Mouse (Mus musculus): ENCODE data around the gene Pfdn6. TPM values are rescaled to one million over a fixed set of nuclear protein-coding genes. Genes with fewer than 3 reads are reported as not detected.
A peak's percentile ranks its signal among the peaks of the same experiment; 100 is the strongest.
"Not testable (repeated sequence)": the region's sequence is repeated elsewhere in the genome, so short reads cannot be mapped to it uniquely, and the experiment has no call there.

Gene Pfdn6
- polyA plus RNA-seq, 1 experiment: 58.7 TPM

- H3K27me3 ChIP-seq (ENCODE audit: control insufficient read depth, insufficient read depth, low read length): no peaks in the 10 kb centered on the region
- no peak overlapping the region for H3K4me3 ChIP-seq (ENCODE audit: control insufficient read depth, low read depth, low read length)
- H3K4me1 ChIP-seq (ENCODE audit: control insufficient read depth, insufficient read depth, low read length): peaks cover 3% of the 10 kb centered on the region
- H3K27ac ChIP-seq (ENCODE audit: control insufficient read depth, insufficient read depth, low read depth, low read length): no peak overlapping the region
- no peak for TF ChIP-seq POLR2A (IDR thresholded peaks at IDR 0.05; ENCODE audit: control insufficient read depth, low read depth, low read length)
- no peak for TF ChIP-seq CTCF (IDR thresholded peaks at IDR 0.05; ENCODE audit: control insufficient read depth, insufficient read depth, insufficient replicate concordance, low read depth, low read length)
- H3K36me3 ChIP-seq (ENCODE audit: control insufficient read depth, insufficient read depth, low read length): no peaks in the 10 kb centered on the region
These were observed 48.8 kb downstream of the Pfdn6 start for GRCm38 (mm10) chr17:33891357-33891756.

GRCm38 (mm10) chr17:33890533-33891059 is 49.5 kb downstream of the Pfdn6 start, which contains the start of gene Kifc1:
Gene Kifc1 (minus strand): TSS chr17:33890661.
- Histone ChIP-seq H3K27me3 (ENCODE audit: control insufficient read depth, insufficient read depth, low read length) (no peaks in the 10 kb centered on the region), H3K4me1 (ENCODE audit: control insufficient read depth, insufficient read depth, low read length) (peaks cover 3% of the 10 kb centered on the region), H3K36me3 (ENCODE audit: control insufficient read depth, insufficient read depth, low read length) (no peaks in the 10 kb centered on the region), H3K27ac (ENCODE audit: control insufficient read depth, insufficient read depth, low read depth, low read length) (peak within 1 kb of the TSS; percentile 46), H3K4me3 (ENCODE audit: control insufficient read depth, low read depth, low read length) (peak within 1 kb of the TSS; percentile 87)
- TF ChIP-seq CTCF (IDR thresholded peaks at IDR 0.05; ENCODE audit: control insufficient read depth, insufficient read depth, insufficient replicate concordance, low read depth, low read length) (peak; percentile 100), POLR2A (IDR thresholded peaks at IDR 0.05; ENCODE audit: control insufficient read depth, low read depth, low read length) (peak; percentile 9; the same call in 1 of the 2 replicates)

DNA sequence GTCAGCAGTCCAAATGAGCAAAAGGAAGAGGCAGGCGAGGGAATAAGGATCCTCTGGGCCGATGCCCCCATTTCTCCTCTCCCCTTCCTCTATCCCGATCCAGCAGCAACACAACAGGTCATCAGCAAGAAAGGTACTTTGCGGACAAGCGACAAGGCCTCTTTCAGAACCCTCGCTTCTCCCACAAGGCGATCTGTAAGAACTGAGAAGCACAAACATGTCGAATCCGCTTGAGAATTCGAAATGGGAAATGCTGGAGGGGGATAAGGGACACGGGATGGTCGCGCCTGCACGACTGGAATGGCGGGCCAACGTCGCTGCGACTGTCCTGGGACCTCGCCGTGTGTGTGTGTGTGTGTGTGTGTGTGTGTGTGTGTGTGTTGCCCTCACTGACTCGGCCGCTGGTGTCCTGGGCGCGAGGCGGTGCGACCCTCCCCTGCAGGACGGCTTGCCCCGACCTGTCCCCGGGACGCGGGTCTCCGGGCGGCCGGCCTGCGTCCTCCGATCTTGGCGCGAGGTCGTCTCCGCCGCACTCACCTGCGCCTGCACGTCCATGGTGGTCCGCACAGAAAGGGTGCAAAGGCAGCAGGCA is 50.1 kb downstream of the Pfdn6 start:
- peak overlapping the region; percentile 46 for H3K27ac ChIP-seq (ENCODE audit: control insufficient read depth, insufficient read depth, low read depth, low read length)
- H3K4me1 ChIP-seq (ENCODE audit: control insufficient read depth, insufficient read depth, low read length); H3K27me3 ChIP-seq (ENCODE audit: control insufficient read depth, insufficient read depth, low read length); H3K36me3 ChIP-seq (ENCODE audit: control insufficient read depth, insufficient read depth, low read length): not testable (repeated sequence)
- H3K4me3 ChIP-seq (ENCODE audit: control insufficient read depth, low read depth, low read length): peak overlapping the region; percentile 87

Other genes starting within 250 kb of the Pfdn6 start
- 92.4 and 96.3 TPM in 2 replicates for gene March2, start 221.7 kb downstream of the Pfdn6 start, polyA plus RNA-seq (2012; rRNA removed)
- 184 and 196 TPM in 2 replicates for gene Rab11b, start 179.8 kb downstream of the Pfdn6 start, polyA plus RNA-seq (2012; rRNA removed)
- 3.3 and 4.3 TPM in 2 replicates for gene Angptl4, start 158.5 kb downstream of the Pfdn6 start, polyA plus RNA-seq (2012; rRNA removed)
- 146 and 156 TPM in 2 replicates for gene Kank3, start 129.8 kb downstream of the Pfdn6 start, polyA plus RNA-seq (2012; rRNA removed)
- gene Rps28, start 115.8 kb downstream of the Pfdn6 start, polyA plus RNA-seq (2012; rRNA removed): 716 and 819 TPM in 2 replicates
- 601 and 663 TPM in 2 replicates for gene Ndufa7, start 115.8 kb downstream of the Pfdn6 start, polyA plus RNA-seq (2012; rRNA removed)
- 264 and 291 TPM in 2 replicates for gene Cd320, start 97.3 kb downstream of the Pfdn6 start, polyA plus RNA-seq (2012; rRNA removed)
- not detected in 2 replicates for gene Gm7029, start 66.5 kb downstream of the Pfdn6 start, polyA plus RNA-seq (2012; rRNA removed)
- gene Kifc1, start 49.7 kb downstream of the Pfdn6 start, polyA plus RNA-seq (2012; rRNA removed): 7.7 and 8.6 TPM in 2 replicates
- gene Platr17, start 35.2 kb downstream of the Pfdn6 start, polyA plus RNA-seq (2012; rRNA removed): not detected in 2 replicates
- gene Daxx, start 30.9 kb downstream of the Pfdn6 start, polyA plus RNA-seq (2012; rRNA removed): 157 and 183 TPM in 2 replicates
- gene Tapbp, start 24.4 kb downstream of the Pfdn6 start, polyA plus RNA-seq (2012; rRNA removed): 71.7 and 80.8 TPM in 2 replicates
- gene Zbtb22, start 24.4 kb downstream of the Pfdn6 start, polyA plus RNA-seq (2012; rRNA removed): 65.0 and 66.5 TPM in 2 replicates
- gene Rgl2, start 10.8 kb downstream of the Pfdn6 start, polyA plus RNA-seq (2012; rRNA removed): 83.4 and 93.0 TPM in 2 replicates
- gene Wdr46, start 317 bp upstream of the Pfdn6 start, polyA plus RNA-seq (2012; rRNA removed): 25.1 and 25.4 TPM in 2 replicates
- 9.1 and 10.4 TPM in 2 replicates for gene B3galt4, start 11.1 kb upstream of the Pfdn6 start, polyA plus RNA-seq (2012; rRNA removed)
- 45.7 and 48.5 TPM in 2 replicates for gene Vps52, start 15.5 kb upstream of the Pfdn6 start, polyA plus RNA-seq (2012; rRNA removed)
- gene Rps18, start 15.7 kb upstream of the Pfdn6 start, polyA plus RNA-seq (2012; rRNA removed): 212 and 239 TPM in 2 replicates
- gene H2-K1, start 60.0 kb upstream of the Pfdn6 start, polyA plus RNA-seq (2012; rRNA removed): 276 and 298 TPM in 2 replicates
- gene Ring1, start 84.3 kb upstream of the Pfdn6 start, polyA plus RNA-seq (2012; rRNA removed): 27.8 and 31.4 TPM in 2 replicates
- 24.5 and 25.0 TPM in 2 replicates for gene H2-Ke6, start 87.7 kb upstream of the Pfdn6 start, polyA plus RNA-seq (2012; rRNA removed)
- gene Slc39a7, start 91.3 kb upstream of the Pfdn6 start, polyA plus RNA-seq (2012; rRNA removed): 33.4 and 36.3 TPM in 2 replicates
- 25.5 and 28.0 TPM in 2 replicates for gene Rxrb, start 91.5 kb upstream of the Pfdn6 start, polyA plus RNA-seq (2012; rRNA removed)
- 2.4 and 2.8 TPM in 2 replicates for gene Col11a2, start 99.1 kb upstream of the Pfdn6 start, polyA plus RNA-seq (2012; rRNA removed)
- gene H2-Oa, start 152.0 kb upstream of the Pfdn6 start, polyA plus RNA-seq (2012; rRNA removed): 0.10 and 0.22 TPM in 2 replicates
- 33.8 and 40.7 TPM in 2 replicates for gene H2-DMa, start 179.2 kb upstream of the Pfdn6 start, polyA plus RNA-seq (2012; rRNA removed)
- gene Brd2, start 182.3 kb upstream of the Pfdn6 start, polyA plus RNA-seq (2012; rRNA removed): 164 and 178 TPM in 2 replicates
- 0.27 and 0.41 TPM in 2 replicates for gene H2-DMb2, start 203.0 kb upstream of the Pfdn6 start, polyA plus RNA-seq (2012; rRNA removed)
- gene H2-DMb1, start 212.7 kb upstream of the Pfdn6 start, polyA plus RNA-seq (2012; rRNA removed): 8.0 and 9.5 TPM in 2 replicates
- gene Tap1, start 247.2 kb upstream of the Pfdn6 start, polyA plus RNA-seq (2012; rRNA removed): 1.5 TPM in 2 replicates
- 1.7 TPM in 2 replicates for gene Psmb9, start 247.4 kb upstream of the Pfdn6 start, polyA plus RNA-seq (2012; rRNA removed)

All from testis, adult 2 months (tissue).